Mouse (Mus musculus): ENCODE results near the gene Bphl.
"Not testable (repeated sequence)": the region's sequence is repeated elsewhere in the genome, so short reads cannot be mapped to it uniquely, and the experiment has no call there.

Bphl gene

GRCm38 (mm10) chr13:34051692-34052091 lies 14.3 kb downstream of the Bphl start:
- no peak for ATAC-seq (ENCODE audit: low TSS enrichment)

GRCm38 (mm10) chr13:34053673-34054282 lies 16.4 kb downstream of the Bphl start:
- no peak for ATAC-seq (ENCODE audit: low TSS enrichment)

GRCm38 (mm10) chr13:34054391-34054790 lies 17.0 kb downstream of the Bphl start:
- ATAC-seq (ENCODE audit: low TSS enrichment), result no peak

- ATAC-seq (ENCODE audit: low TSS enrichment), result no peak
Measured at GRCm38 (mm10) chr13:34054983-34055382, 17.6 kb downstream of the Bphl start.

GRCm38 (mm10) chr13:34057252-34057651 lies 19.9 kb downstream of the Bphl start:
- no peak for ATAC-seq (ENCODE audit: low TSS enrichment)

- no peak for ATAC-seq (ENCODE audit: low TSS enrichment)
Measured at GRCm38 (mm10) chr13:34060061-34060460, 22.7 kb downstream of the Bphl start.

- ATAC-seq (ENCODE audit: low TSS enrichment), result no peak
Measured at GRCm38 (mm10) chr13:34062466-34062865, 25.1 kb downstream of the Bphl start.

- peak; percentile 99 for ATAC-seq (ENCODE audit: low TSS enrichment)
Measured at GRCm38 (mm10) chr13:34066351-34066750, 29.0 kb downstream of the Bphl start.

- no peak for ATAC-seq (ENCODE audit: low TSS enrichment)
Measured at GRCm38 (mm10) chr13:34070296-34070695, 32.9 kb downstream of the Bphl start.

GRCm38 (mm10) chr13:34071836-34072235 lies 34.4 kb downstream of the Bphl start:
- no peak for ATAC-seq (ENCODE audit: low TSS enrichment)

- ATAC-seq (ENCODE audit: low TSS enrichment), result no peak
Measured at GRCm38 (mm10) chr13:34072847-34073246, 35.5 kb downstream of the Bphl start.

GRCm38 (mm10) chr13:34074441-34074840 lies 37.0 kb downstream of the Bphl start:
- ATAC-seq (ENCODE audit: low TSS enrichment), result not testable (repeated sequence)

- ATAC-seq (ENCODE audit: low TSS enrichment), result not testable (repeated sequence)
Measured at GRCm38 (mm10) chr13:34075893-34076292, 38.5 kb downstream of the Bphl start.

- peak; percentile 53 for ATAC-seq (ENCODE audit: low TSS enrichment)
Measured at GRCm38 (mm10) chr13:34076561-34077491, 39.4 kb downstream of the Bphl start.

- ATAC-seq (ENCODE audit: low TSS enrichment), result peak; percentile 80
Measured at GRCm38 (mm10) chr13:34077492-34078271, 40.3 kb downstream of the Bphl start, which contains the start of gene Tubb2a. Gene Tubb2a, minus strand, starts transcription at chr13:34078007.

GRCm38 (mm10) chr13:34078500-34079280 lies 41.3 kb downstream of the Bphl start:
- no peak for ATAC-seq (ENCODE audit: low TSS enrichment)

GRCm38 (mm10) chr13:34079801-34080200 lies 42.4 kb downstream of the Bphl start:
- ATAC-seq (ENCODE audit: low TSS enrichment), result no peak

GRCm38 (mm10) chr13:34081926-34082325 lies 44.5 kb downstream of the Bphl start:
- ATAC-seq (ENCODE audit: low TSS enrichment), result no peak

GRCm38 (mm10) chr13:34084026-34084750 lies 46.8 kb downstream of the Bphl start:
- ATAC-seq (ENCODE audit: low TSS enrichment), result no peak

GRCm38 (mm10) chr13:34087052-34087812 lies 49.8 kb downstream of the Bphl start:
- ATAC-seq (ENCODE audit: low TSS enrichment), result no peak
